Mouse (Mus musculus): ENCODE results near the gene Ubac2. TPM values are rescaled to one million over a fixed set of nuclear protein-coding genes. Genes with fewer than 3 reads are reported as not detected.

Gene Ubac2
- polyA plus RNA-seq, 1 experiment, result 21.6 TPM

GRCm38 (mm10) chr14:121999455-121999854 is 121.0 kb downstream of the Ubac2 start:
- peaks cover 12% of the 10 kb centered on the region for H3K4me1 ChIP-seq (ENCODE audit: control insufficient read depth, insufficient read depth, low read length)
- H3K27ac ChIP-seq (ENCODE audit: control insufficient read depth, insufficient read depth, low read depth, low read length, poor library complexity), result no peak overlapping the region
- TF ChIP-seq POLR2A (IDR thresholded peaks at IDR 0.05; ENCODE audit: borderline replicate concordance, control insufficient read depth, low read depth, low read length) (no peak), CTCF (IDR thresholded peaks at IDR 0.05; ENCODE audit: control insufficient read depth, insufficient read depth, low read length) (no peak)
- no peak overlapping the region for H3K4me3 ChIP-seq (replicated peaks; ENCODE audit: control insufficient read depth, low read depth, low read length)
- 72% methylated on average over 8 of the region's 8 CpGs for WGBS

DNA sequence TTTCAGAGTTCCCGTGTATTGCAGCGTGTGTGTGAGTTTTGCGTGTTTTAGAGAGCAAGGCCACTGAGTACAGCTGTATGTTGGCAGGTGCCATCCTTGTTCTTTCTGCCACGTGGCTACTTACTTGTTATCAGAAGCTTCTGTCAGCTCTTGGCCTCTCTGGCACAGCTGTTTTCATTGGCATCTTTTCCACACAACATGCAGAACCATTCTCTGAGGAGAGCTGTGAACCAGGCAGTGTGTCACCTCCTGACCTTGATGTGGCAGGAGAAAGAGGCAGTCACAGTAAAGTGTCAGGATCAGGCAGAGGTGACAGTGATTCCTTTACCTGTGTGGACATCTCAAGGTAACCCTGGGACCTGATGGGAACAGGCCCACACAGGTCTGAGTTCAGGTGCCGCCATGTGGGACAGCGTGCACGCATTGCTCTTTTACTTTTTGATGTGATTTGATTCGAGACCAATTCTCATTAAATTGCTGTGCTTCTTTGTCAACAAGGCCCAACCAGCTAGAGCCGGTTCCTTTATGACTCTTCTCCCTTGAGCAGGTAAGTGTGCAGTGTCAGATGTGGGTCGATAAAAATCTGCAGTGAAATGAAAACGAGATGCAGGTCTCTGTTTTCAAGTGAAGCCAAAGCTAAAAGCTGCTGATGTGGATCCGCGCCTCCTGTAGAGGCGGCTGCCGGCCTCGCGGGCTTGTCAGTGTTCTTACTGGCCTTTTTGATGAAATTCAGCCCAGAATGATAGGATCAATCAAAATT is 122.1 kb downstream of the Ubac2 start:
- peaks cover 8% of the 10 kb centered on the region for H3K4me1 ChIP-seq (ENCODE audit: control insufficient read depth, insufficient read depth, low read length)
- H3K4me3 ChIP-seq (replicated peaks; ENCODE audit: control insufficient read depth, low read depth, low read length), result no peak overlapping the region
- no peak overlapping the region for H3K27ac ChIP-seq (ENCODE audit: control insufficient read depth, insufficient read depth, low read depth, low read length, poor library complexity)
- TF ChIP-seq CTCF (IDR thresholded peaks at IDR 0.05; ENCODE audit: control insufficient read depth, insufficient read depth, low read length) (no peak), POLR2A (IDR thresholded peaks at IDR 0.05; ENCODE audit: borderline replicate concordance, control insufficient read depth, low read depth, low read length) (no peak)
- WGBS, result 89% methylated on average over 17 of the region's 17 CpGs

GRCm38 (mm10) chr14:122002224-122002623 is 123.8 kb downstream of the Ubac2 start:
- Histone ChIP-seq H3K4me1 (ENCODE audit: control insufficient read depth, insufficient read depth, low read length) (peaks cover 5% of the 10 kb centered on the region), H3K27ac (ENCODE audit: control insufficient read depth, insufficient read depth, low read depth, low read length, poor library complexity) (no peak overlapping the region), H3K4me3 (replicated peaks; ENCODE audit: control insufficient read depth, low read depth, low read length) (no peak overlapping the region)
- WGBS, result 80% methylated on average over 7 of the region's 7 CpGs
- no peak for TF ChIP-seq POLR2A (IDR thresholded peaks at IDR 0.05; ENCODE audit: borderline replicate concordance, control insufficient read depth, low read depth, low read length)

- Histone ChIP-seq H3K27ac (ENCODE audit: control insufficient read depth, insufficient read depth, low read depth, low read length, poor library complexity) (no peak overlapping the region), H3K4me1 (ENCODE audit: control insufficient read depth, insufficient read depth, low read length) (peaks cover 5% of the 10 kb centered on the region), H3K4me3 (replicated peaks; ENCODE audit: control insufficient read depth, low read depth, low read length) (no peak overlapping the region)
- no peak for TF ChIP-seq POLR2A (IDR thresholded peaks at IDR 0.05; ENCODE audit: borderline replicate concordance, control insufficient read depth, low read depth, low read length)
- no peak for TF ChIP-seq CTCF (IDR thresholded peaks at IDR 0.05; ENCODE audit: control insufficient read depth, insufficient read depth, low read length)
These were observed 125.4 kb downstream of the Ubac2 start for GRCm38 (mm10) chr14:122003812-122004211.

- H3K4me3 ChIP-seq (replicated peaks; ENCODE audit: control insufficient read depth, low read depth, low read length), result no peak overlapping the region
- TF ChIP-seq POLR2A (IDR thresholded peaks at IDR 0.05; ENCODE audit: borderline replicate concordance, control insufficient read depth, low read depth, low read length) (no peak), CTCF (IDR thresholded peaks at IDR 0.05; ENCODE audit: control insufficient read depth, insufficient read depth, low read length) (no peak)
- H3K27ac ChIP-seq (ENCODE audit: control insufficient read depth, insufficient read depth, low read depth, low read length, poor library complexity), result no peak overlapping the region
- WGBS, result 78% methylated on average over 4 of the region's 4 CpGs
- peaks cover 13% of the 10 kb centered on the region for H3K4me1 ChIP-seq (ENCODE audit: control insufficient read depth, insufficient read depth, low read length)
These were observed 129.8 kb downstream of the Ubac2 start for GRCm38 (mm10) chr14:122008261-122008660.

GRCm38 (mm10) chr14:122009502-122009901 is 131.1 kb downstream of the Ubac2 start:
- WGBS, result 14% methylated on average over 13 of the region's 13 CpGs
- Histone ChIP-seq H3K4me1 (ENCODE audit: control insufficient read depth, insufficient read depth, low read length) (peaks cover 12% of the 10 kb centered on the region), H3K27ac (ENCODE audit: control insufficient read depth, insufficient read depth, low read depth, low read length, poor library complexity) (peak overlapping the region; percentile 42; the same call in 1 of the 2 replicates), H3K4me3 (replicated peaks; ENCODE audit: control insufficient read depth, low read depth, low read length) (no peak overlapping the region)
- no peak for TF ChIP-seq CTCF (IDR thresholded peaks at IDR 0.05; ENCODE audit: control insufficient read depth, insufficient read depth, low read length)
- no peak for TF ChIP-seq POLR2A (IDR thresholded peaks at IDR 0.05; ENCODE audit: borderline replicate concordance, control insufficient read depth, low read depth, low read length)

DNA sequence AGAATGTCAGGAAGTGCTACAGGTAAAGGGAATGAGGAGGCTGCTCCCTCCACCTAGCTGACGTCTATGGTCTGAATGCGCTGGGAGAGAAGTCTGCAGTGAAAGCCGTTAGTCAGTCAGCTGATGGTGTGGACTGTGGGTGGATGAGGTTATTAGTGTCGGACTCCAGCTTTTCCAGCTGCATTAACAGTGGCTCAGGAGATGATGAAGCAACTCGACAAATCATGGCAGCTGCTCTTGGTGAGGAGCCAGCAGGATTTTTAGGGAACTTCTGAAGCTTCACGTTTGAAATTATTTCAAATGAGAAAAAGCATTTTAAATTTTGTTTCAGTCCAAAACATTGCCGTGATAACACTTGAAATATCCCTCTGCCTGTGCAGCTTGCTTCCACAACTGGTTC is 131.9 kb downstream of the Ubac2 start:
- H3K4me3 ChIP-seq (replicated peaks; ENCODE audit: control insufficient read depth, low read depth, low read length), result no peak overlapping the region
- peaks cover 12% of the 10 kb centered on the region for H3K4me1 ChIP-seq (ENCODE audit: control insufficient read depth, insufficient read depth, low read length)
- WGBS, result 57% methylated on average over 7 of the region's 7 CpGs
- peak overlapping the region; percentile 13; the same call in 1 of the 2 replicates for H3K27ac ChIP-seq (ENCODE audit: control insufficient read depth, insufficient read depth, low read depth, low read length, poor library complexity)
- TF ChIP-seq POLR2A (IDR thresholded peaks at IDR 0.05; ENCODE audit: borderline replicate concordance, control insufficient read depth, low read depth, low read length) (no peak), CTCF (IDR thresholded peaks at IDR 0.05; ENCODE audit: control insufficient read depth, insufficient read depth, low read length) (no peak)

GRCm38 (mm10) chr14:122011768-122012167 is 133.3 kb downstream of the Ubac2 start:
- no peak for TF ChIP-seq POLR2A (IDR thresholded peaks at IDR 0.05; ENCODE audit: borderline replicate concordance, control insufficient read depth, low read depth, low read length)
- WGBS, result 83% methylated on average over 8 of the region's 8 CpGs
- Histone ChIP-seq H3K4me3 (replicated peaks; ENCODE audit: control insufficient read depth, low read depth, low read length) (no peak overlapping the region), H3K27ac (ENCODE audit: control insufficient read depth, insufficient read depth, low read depth, low read length, poor library complexity) (peak overlapping the region; percentile 48), H3K4me1 (ENCODE audit: control insufficient read depth, insufficient read depth, low read length) (peaks cover 14% of the 10 kb centered on the region)

DNA sequence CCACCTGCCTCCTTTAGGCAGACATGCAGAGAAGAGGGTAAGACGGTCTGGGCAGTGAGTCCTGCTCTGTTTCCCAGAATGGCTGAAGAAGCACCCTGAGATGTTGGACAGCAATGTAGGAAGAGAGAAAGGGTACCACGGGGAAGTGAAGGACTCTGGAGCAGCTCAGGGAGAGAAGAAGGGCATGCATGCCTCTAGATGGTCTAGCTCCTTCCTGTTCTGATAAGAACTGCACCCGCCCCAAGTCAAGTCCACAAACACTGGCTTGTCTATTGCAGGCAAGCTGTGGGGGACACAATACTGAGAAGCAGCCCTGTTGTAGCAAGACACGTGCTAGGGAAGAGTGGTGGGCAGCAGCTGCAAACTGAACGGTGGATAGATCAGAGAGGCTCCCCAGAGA is 133.8 kb downstream of the Ubac2 start:
- no peak for TF ChIP-seq POLR2A (IDR thresholded peaks at IDR 0.05; ENCODE audit: borderline replicate concordance, control insufficient read depth, low read depth, low read length)
- no peak for TF ChIP-seq CTCF (IDR thresholded peaks at IDR 0.05; ENCODE audit: control insufficient read depth, insufficient read depth, low read length)
- Histone ChIP-seq H3K4me1 (ENCODE audit: control insufficient read depth, insufficient read depth, low read length) (peaks cover 14% of the 10 kb centered on the region), H3K27ac (ENCODE audit: control insufficient read depth, insufficient read depth, low read depth, low read length, poor library complexity) (peak overlapping the region; percentile 48), H3K4me3 (replicated peaks; ENCODE audit: control insufficient read depth, low read depth, low read length) (no peak overlapping the region)
- 28% methylated on average over 5 of the region's 5 CpGs for WGBS

All from bone marrow, adult 2 months (tissue).